Mouse (Mus musculus): ENCODE results near the gene Rora.

The Rora gene

GRCm38 (mm10) chr9:69289056-69290017 is 635.8 kb downstream of the Rora start:
- peak; percentile 30 to 38 for DNase-seq (ENCODE audit: low spot score in 2 of 2)

GRCm38 (mm10) chr9:69290018-69290880 is 636.7 kb downstream of the Rora start:
- DNase-seq (ENCODE audit: low spot score in 2 of 2): no peak

GRCm38 (mm10) chr9:69290881-69291450 is 637.4 kb downstream of the Rora start:
- DNase-seq (ENCODE audit: low spot score in 2 of 2): no peak

- DNase-seq (ENCODE audit: low spot score in 2 of 2): no peak
Observed at GRCm38 (mm10) chr9:69291451-69291850, 637.9 kb downstream of the Rora start.

GRCm38 (mm10) chr9:69292353-69292752 is 638.8 kb downstream of the Rora start:
- no peak for DNase-seq (ENCODE audit: low spot score in 2 of 2)

GRCm38 (mm10) chr9:69292776-69293687 is 639.4 kb downstream of the Rora start:
- DNase-seq (ENCODE audit: low spot score in 2 of 2): no peak

- no peak for DNase-seq (ENCODE audit: low spot score in 2 of 2)
Observed at GRCm38 (mm10) chr9:69293688-69294074, 640.1 kb downstream of the Rora start.

GRCm38 (mm10) chr9:69294426-69294825 is 640.8 kb downstream of the Rora start:
- DNase-seq (ENCODE audit: low spot score in 2 of 2): no peak

- no peak for DNase-seq (ENCODE audit: low spot score in 2 of 2)
Observed at GRCm38 (mm10) chr9:69294856-69295255, 641.3 kb downstream of the Rora start.

- DNase-seq (ENCODE audit: low spot score in 2 of 2): no peak
Observed at GRCm38 (mm10) chr9:69295826-69296225, 642.2 kb downstream of the Rora start.

GRCm38 (mm10) chr9:69296418-69296817 is 642.8 kb downstream of the Rora start:
- no peak for DNase-seq (ENCODE audit: low spot score in 2 of 2)

- DNase-seq (ENCODE audit: low spot score in 2 of 2): no peak
Observed at GRCm38 (mm10) chr9:69297766-69298375, 644.3 kb downstream of the Rora start.

- DNase-seq (ENCODE audit: low spot score in 2 of 2): no peak
Observed at GRCm38 (mm10) chr9:69298566-69299335, 645.2 kb downstream of the Rora start.

- DNase-seq (ENCODE audit: low spot score in 2 of 2): no peak
Observed at GRCm38 (mm10) chr9:69299484-69299883, 645.9 kb downstream of the Rora start.

- DNase-seq (ENCODE audit: low spot score in 2 of 2): no peak
Observed at GRCm38 (mm10) chr9:69300296-69300695, 646.7 kb downstream of the Rora start.

- DNase-seq (ENCODE audit: low spot score in 2 of 2): no peak
Observed at GRCm38 (mm10) chr9:69301445-69301844, 647.9 kb downstream of the Rora start.

- no peak for DNase-seq (ENCODE audit: low spot score in 2 of 2)
Observed at GRCm38 (mm10) chr9:69301955-69302354, 648.4 kb downstream of the Rora start.

- DNase-seq (ENCODE audit: low spot score in 2 of 2): no peak
Observed at GRCm38 (mm10) chr9:69302846-69303245, 649.3 kb downstream of the Rora start.

- no peak for DNase-seq (ENCODE audit: low spot score in 2 of 2)
Observed at GRCm38 (mm10) chr9:69303346-69303944, 649.9 kb downstream of the Rora start.
